Mouse (Mus musculus): ENCODE results near the gene Vsx2. TPM values are rescaled to one million over a fixed set of nuclear protein-coding genes. Genes with fewer than 3 reads are reported as not detected.

The Vsx2 gene
- polyA plus RNA-seq, 1 experiment from 2014 or later = not detected

GRCm38 (mm10) chr12:84612518-84612917, 43.0 kb downstream of the Vsx2 start:
- H3K4me1 ChIP-seq (replicated peaks; ENCODE audit: control insufficient read depth, insufficient read depth, low read length) = peaks cover 12% of the 10 kb centered on the region
- H3K9me3 ChIP-seq (ENCODE audit: control insufficient read depth) = no peaks in the 10 kb centered on the region
- no peaks in the 10 kb centered on the region for H3K27me3 ChIP-seq (replicated peaks; ENCODE audit: control insufficient read depth, insufficient read depth, low read length)
- peak; percentile 81 for ATAC-seq
- H3K4me2 ChIP-seq (replicated peaks; ENCODE audit: low read depth) = peak overlapping the region; percentile 38
- TF ChIP-seq CTCF (IDR thresholded peaks at IDR 0.05; ENCODE audit: low read depth) = no peak
- H3K4me3 ChIP-seq (ENCODE audit: low read depth, low read length) = no peak overlapping the region
- 34% methylated on average over 8 of the region's 8 CpGs for WGBS
- peak overlapping the region; percentile 64; the same call in 1 of the 2 replicates for H3K27ac ChIP-seq (ENCODE audit: low read depth, low read length)
- peaks cover 12% of the 10 kb centered on the region; the same call in 1 of the 2 replicates for H3K36me3 ChIP-seq (ENCODE audit: control insufficient read depth, insufficient read depth)
- 0 out of 2 replicates have a peak overlapping the region, but pooled peaks have one; percentile 11 for H3K9ac ChIP-seq (ENCODE audit: low read depth, low read length)

GRCm38 (mm10) chr12:84614001-84614400, 44.4 kb downstream of the Vsx2 start:
- Histone ChIP-seq H3K4me3 (ENCODE audit: low read depth, low read length) (no peak overlapping the region), H3K9ac (ENCODE audit: low read depth, low read length) (no peak overlapping the region), H3K4me1 (replicated peaks; ENCODE audit: control insufficient read depth, insufficient read depth, low read length) (peaks cover 12% of the 10 kb centered on the region), H3K36me3 (ENCODE audit: control insufficient read depth, insufficient read depth) (peaks cover 7% of the 10 kb centered on the region; the same call in 1 of the 2 replicates), H3K9me3 (ENCODE audit: control insufficient read depth) (no peaks in the 10 kb centered on the region), H3K27me3 (replicated peaks; ENCODE audit: control insufficient read depth, insufficient read depth, low read length) (no peaks in the 10 kb centered on the region), H3K4me2 (replicated peaks; ENCODE audit: low read depth) (0 out of 2 replicates have a peak overlapping the region, but pooled peaks have one; percentile 0), H3K27ac (ENCODE audit: low read depth, low read length) (no peak overlapping the region; the same call in 1 of the 2 replicates)
- TF ChIP-seq CTCF (IDR thresholded peaks at IDR 0.05; ENCODE audit: low read depth) = no peak
- no peak for ATAC-seq
- 63% methylated on average over 11 of the region's 11 CpGs for WGBS

GRCm38 (mm10) chr12:84614524-84614923, 45.0 kb downstream of the Vsx2 start:
- TF ChIP-seq CTCF (IDR thresholded peaks at IDR 0.05; ENCODE audit: low read depth) = no peak
- H3K9me3 ChIP-seq (ENCODE audit: control insufficient read depth) = no peaks in the 10 kb centered on the region
- H3K4me1 ChIP-seq (replicated peaks; ENCODE audit: control insufficient read depth, insufficient read depth, low read length) = peaks cover 12% of the 10 kb centered on the region
- no peak for ATAC-seq
- 54% methylated on average over 7 of the region's 7 CpGs for WGBS
- H3K36me3 ChIP-seq (ENCODE audit: control insufficient read depth, insufficient read depth) = peaks cover 4% of the 10 kb centered on the region; the same call in 1 of the 2 replicates
- no peaks in the 10 kb centered on the region for H3K27me3 ChIP-seq (replicated peaks; ENCODE audit: control insufficient read depth, insufficient read depth, low read length)
- no peak overlapping the region for H3K9ac ChIP-seq (ENCODE audit: low read depth, low read length)
- no peak overlapping the region for H3K4me2 ChIP-seq (replicated peaks; ENCODE audit: low read depth)
- H3K27ac ChIP-seq (ENCODE audit: low read depth, low read length) = no peak overlapping the region
- no peak overlapping the region for H3K4me3 ChIP-seq (ENCODE audit: low read depth, low read length)

- peak; percentile 90 for ATAC-seq
- H3K9me3 ChIP-seq (ENCODE audit: control insufficient read depth) = no peaks in the 10 kb centered on the region
- H3K4me2 ChIP-seq (replicated peaks; ENCODE audit: low read depth) = peak within 1 kb of the TSS; percentile 73
- H3K36me3 ChIP-seq (ENCODE audit: control insufficient read depth, insufficient read depth) = no peaks in the 10 kb centered on the region; the same call in 1 of the 2 replicates
- H3K27ac ChIP-seq (ENCODE audit: low read depth, low read length) = 0 out of 2 replicates have a peak within 1 kb of the TSS, but pooled peaks have one; percentile 5
- H3K9ac ChIP-seq (ENCODE audit: low read depth, low read length) = peak within 1 kb of the TSS; percentile 72
- WGBS = 0% methylated on average over 34 of the region's 34 CpGs
- no peaks in the 10 kb centered on the region for H3K27me3 ChIP-seq (replicated peaks; ENCODE audit: control insufficient read depth, insufficient read depth, low read length)
- H3K4me1 ChIP-seq (replicated peaks; ENCODE audit: control insufficient read depth, insufficient read depth, low read length) = peaks cover 12% of the 10 kb centered on the region
- TF ChIP-seq CTCF (IDR thresholded peaks at IDR 0.05; ENCODE audit: low read depth) = peak; percentile 70
- peak within 1 kb of the TSS; percentile 71 for H3K4me3 ChIP-seq (ENCODE audit: low read depth, low read length)
These were observed 47.5 kb downstream of the Vsx2 start, which contains the start of gene Abcd4 for GRCm38 (mm10) chr12:84616977-84617630. Gene Abcd4, minus strand, starts transcription at chr12:84617413.

- Histone ChIP-seq H3K27ac (ENCODE audit: low read depth, low read length) (0 out of 2 replicates have a peak overlapping the region, but pooled peaks have one; percentile 5), H3K27me3 (replicated peaks; ENCODE audit: control insufficient read depth, insufficient read depth, low read length) (no peaks in the 10 kb centered on the region), H3K9ac (ENCODE audit: low read depth, low read length) (peak overlapping the region; percentile 72), H3K4me1 (replicated peaks; ENCODE audit: control insufficient read depth, insufficient read depth, low read length) (peaks cover 12% of the 10 kb centered on the region; the same call in 1 of the 2 replicates), H3K9me3 (ENCODE audit: control insufficient read depth) (no peaks in the 10 kb centered on the region), H3K4me3 (ENCODE audit: low read depth, low read length) (peak overlapping the region; percentile 71), H3K36me3 (ENCODE audit: control insufficient read depth, insufficient read depth) (no peaks in the 10 kb centered on the region; the same call in 1 of the 2 replicates), H3K4me2 (replicated peaks; ENCODE audit: low read depth) (peak overlapping the region; percentile 73)
- TF ChIP-seq CTCF (IDR thresholded peaks at IDR 0.05; ENCODE audit: low read depth) = peak; percentile 40
- WGBS = 7% methylated on average over 10 of the region's 10 CpGs
- ATAC-seq = peak; percentile 29
These were observed 48.1 kb downstream of the Vsx2 start for GRCm38 (mm10) chr12:84617663-84618062.

- H3K4me2 ChIP-seq (replicated peaks; ENCODE audit: low read depth) = no peak overlapping the region
- peaks cover 7% of the 10 kb centered on the region; the same call in 1 of the 2 replicates for H3K27me3 ChIP-seq (replicated peaks; ENCODE audit: control insufficient read depth, insufficient read depth, low read length)
- ATAC-seq = no peak
- peak; percentile 52 for TF ChIP-seq CTCF (IDR thresholded peaks at IDR 0.05; ENCODE audit: low read depth)
- H3K9ac ChIP-seq (ENCODE audit: low read depth, low read length) = no peak overlapping the region
- H3K27ac ChIP-seq (ENCODE audit: low read depth, low read length) = no peak overlapping the region
- H3K4me1 ChIP-seq (replicated peaks; ENCODE audit: control insufficient read depth, insufficient read depth, low read length) = peaks cover under 1% of the 10 kb centered on the region; the same call in 1 of the 2 replicates
- no peaks in the 10 kb centered on the region for H3K9me3 ChIP-seq (ENCODE audit: control insufficient read depth)
- no peak overlapping the region for H3K4me3 ChIP-seq (ENCODE audit: low read depth, low read length)
- H3K36me3 ChIP-seq (ENCODE audit: control insufficient read depth, insufficient read depth) = no peaks in the 10 kb centered on the region
These were observed 51.4 kb downstream of the Vsx2 start for GRCm38 (mm10) chr12:84620975-84621374.
